Mouse (Mus musculus) intestine, embryonic 14.5 days (tissue): ENCODE results near the gene Fgfr2. TPM values are rescaled to one million over a fixed set of nuclear protein-coding genes. Genes with fewer than 3 reads are reported as not detected.
"Not testable (repeated sequence)": the region's sequence is repeated elsewhere in the genome, so short reads cannot be mapped to it uniquely, and the experiment has no call there.

Experiments
- ATAC-seq: fragments of 200-750 bp; cut with Nextera tagmentation; replicated peaks from 2 replicates; pipeline ENCODE4 v1.8.0; 2017; ENCODE audit warnings: low read depth, moderate number of reproducible peaks, moderate TSS enrichment, moderate library complexity; ENCODE audit not compliant: low FRiP score, low TSS enrichment
- DNase-seq: peaks from one replicate; pipeline ENCODE4 v3.0.0-alpha.2; 2018; ENCODE audit warnings: low spot score
- H3K27ac ChIP-seq: fragments of 300-500 bp; sonication (generic); 2 replicates; pipeline ENCODE4 v1.5.1; 2014; ENCODE audit warnings: low read depth, mild to moderate bottlenecking, control low read depth
- H3K27me3 ChIP-seq: fragments of 300-500 bp; sonication (generic); replicated peaks from 2 replicates; pipeline ENCODE4 v1.6.1; 2014; ENCODE audit warnings: low read length, control low read depth; ENCODE audit not compliant: control insufficient read depth, insufficient read depth
- H3K36me3 ChIP-seq: fragments of 300-500 bp; sonication (generic); 2 replicates; pipeline ENCODE4 v1.6.1; 2014; ENCODE audit warnings: low read length, control low read depth; ENCODE audit not compliant: control insufficient read depth, insufficient read depth
- H3K4me1 ChIP-seq: fragments of 300-500 bp; sonication (generic); replicated peaks from 2 replicates; pipeline ENCODE4 v1.6.1; 2014; ENCODE audit warnings: low read length, control low read depth, mixed read lengths; ENCODE audit not compliant: control insufficient read depth, insufficient read depth
- H3K4me2 ChIP-seq: fragments of 300-500 bp; sonication (generic); 2 replicates; pipeline ENCODE4 v1.6.1; 2014; ENCODE audit warnings: low read length
- H3K4me3 ChIP-seq: fragments of 300-500 bp; sonication (generic); 2 replicates; pipeline ENCODE4 v1.5.1; 2014; ENCODE audit warnings: low read depth, low read length, control low read depth, mixed read lengths
- H3K9ac ChIP-seq: fragments of 300-500 bp; sonication (generic); 2 replicates; pipeline ENCODE4 v1.6.1; 2014; ENCODE audit warnings: mild to moderate bottlenecking, low read length
- H3K9me3 ChIP-seq: fragments of 300-500 bp; sonication (generic); 2 replicates; pipeline ENCODE4 v1.6.1; 2016; ENCODE audit warnings: low read length, control low read depth; ENCODE audit not compliant: control insufficient read depth
- WGBS: fragments of 180-500 bp; shearing (Covaris S2); extraction: QIAGEN DNeasy Blood & Tissue Kit; methylation state at CpG from one replicate; pipeline ENCODE4 v1.1.7; 2014; 5-methylcytosine and 5-hydroxymethylcytosine counted together
- polyA plus RNA-seq: library from polyadenylated mRNA; unstranded; fragments of >200 nt; fragmentation: Nextera tagmentation; extraction: Ambion mirVana; gene quantifications from 2 replicates; pipeline ENCODE4 v1.2.1, GENCODE M21; 2014

Gene Fgfr2
- polyA plus RNA-seq, 1 experiment from 2014 or later: 105 TPM

GRCm38 (mm10) chr7:131133181-131133580, 1990.0 kb downstream of the Fgfr2 start:
- H3K4me2 ChIP-seq: no peak overlapping the region

GRCm38 (mm10) chr7:131130021-131130420, 1993.1 kb downstream of the Fgfr2 start:
- Histone ChIP-seq H3K4me2 (no peak overlapping the region), H3K36me3 (no peaks in the 10 kb centered on the region), H3K4me1 (no peaks in the 10 kb centered on the region), H3K9ac (no peak overlapping the region), H3K9me3 (no peaks in the 10 kb centered on the region), H3K27ac (no peak overlapping the region), H3K27me3 (no peaks in the 10 kb centered on the region), H3K4me3 (no peak overlapping the region)
- WGBS: 63% methylated on average over 12 of the region's 12 CpGs
- ATAC-seq: no peak
- DNase-seq: no peak

More at GRCm38 (mm10) chr7:131133181-131133580, 1990.0 kb downstream of the Fgfr2 start:
- Histone ChIP-seq H3K4me3 (no peak overlapping the region), H3K9me3 (no peaks in the 10 kb centered on the region), H3K9ac (no peak overlapping the region), H3K4me1 (no peaks in the 10 kb centered on the region), H3K27me3 (no peaks in the 10 kb centered on the region), H3K36me3 (no peaks in the 10 kb centered on the region), H3K27ac (no peak overlapping the region)
- ATAC-seq: no peak
- 77% methylated on average over 3 of the region's 3 CpGs for WGBS
- no peak for DNase-seq

DNA sequence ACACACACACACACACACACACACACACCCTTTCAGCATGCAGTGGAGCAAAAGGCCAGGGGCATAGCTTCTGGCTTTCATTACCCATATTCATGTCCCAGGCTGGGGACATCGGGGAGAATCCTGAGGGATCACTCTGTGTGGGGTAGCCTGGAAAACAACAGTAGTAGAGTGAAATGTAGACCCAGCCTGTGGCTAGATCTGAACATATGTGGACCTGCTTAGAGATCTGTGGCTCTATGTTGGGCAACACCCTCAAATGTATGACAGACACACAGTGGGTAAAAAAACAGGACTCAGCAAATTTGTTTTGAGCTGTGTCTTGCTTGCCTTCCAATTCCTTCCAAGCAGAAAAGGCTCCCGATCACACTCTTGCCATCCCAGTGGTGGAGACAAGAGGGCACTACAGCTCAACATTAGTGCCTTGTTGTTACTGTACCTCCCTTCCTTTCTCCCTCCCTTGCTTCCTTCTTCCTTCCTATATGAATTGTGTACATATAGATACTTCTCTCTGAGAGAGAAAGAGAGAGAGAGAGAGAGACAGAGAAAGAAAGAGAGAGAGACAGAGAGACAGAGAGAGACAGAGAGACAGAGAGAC, 2000.8 kb downstream of the Fgfr2 start:
- no peak overlapping the region for H3K9ac ChIP-seq
- H3K4me2 ChIP-seq: no peak overlapping the region
- no peaks in the 10 kb centered on the region for H3K9me3 ChIP-seq
- H3K27ac ChIP-seq: no peak overlapping the region
- ATAC-seq (no peak), DNase-seq (no peak)
- no peaks in the 10 kb centered on the region for H3K36me3 ChIP-seq
- no peaks in the 10 kb centered on the region for H3K4me1 ChIP-seq
- no peak overlapping the region for H3K4me3 ChIP-seq
- WGBS: 84% methylated on average over 2 of the region's 2 CpGs
- H3K27me3 ChIP-seq: no peaks in the 10 kb centered on the region

GRCm38 (mm10) chr7:131114434-131114833, 2008.7 kb downstream of the Fgfr2 start:
- WGBS: 64% methylated on average over 2 of the region's 2 CpGs
- H3K27ac ChIP-seq: no peak overlapping the region
- no peaks in the 10 kb centered on the region for H3K27me3 ChIP-seq
- DNase-seq (no peak), ATAC-seq (no peak)
- H3K4me3 ChIP-seq: no peak overlapping the region
- H3K9ac ChIP-seq: no peak overlapping the region
- no peaks in the 10 kb centered on the region for H3K4me1 ChIP-seq
- H3K9me3 ChIP-seq: no peaks in the 10 kb centered on the region
- no peaks in the 10 kb centered on the region for H3K36me3 ChIP-seq
- no peak overlapping the region for H3K4me2 ChIP-seq

DNA sequence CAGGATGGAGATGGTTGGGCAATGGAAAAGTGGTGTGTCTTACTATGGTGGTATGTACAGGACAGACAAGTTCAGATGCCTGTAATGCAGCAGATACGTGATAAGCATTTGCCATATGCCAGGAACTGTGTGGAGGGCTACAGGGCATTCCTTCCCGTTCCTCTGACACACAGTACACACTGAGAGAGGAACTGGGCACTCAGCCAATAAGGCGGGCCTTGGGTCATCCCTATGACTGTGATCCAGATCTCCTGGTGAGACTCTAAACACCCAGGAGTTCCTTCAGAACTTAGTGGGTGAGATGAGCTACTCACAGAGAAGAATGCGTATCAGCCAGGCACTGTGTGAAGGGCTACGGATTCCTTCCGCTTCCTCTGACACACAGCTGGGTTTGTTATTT, 2009.5 kb downstream of the Fgfr2 start:
- Histone ChIP-seq H3K27me3 (no peaks in the 10 kb centered on the region), H3K4me3 (no peak overlapping the region), H3K36me3 (no peaks in the 10 kb centered on the region), H3K9me3 (no peaks in the 10 kb centered on the region), H3K4me2 (no peak overlapping the region), H3K9ac (no peak overlapping the region), H3K27ac (no peak overlapping the region), H3K4me1 (no peaks in the 10 kb centered on the region)
- DNase-seq (peak; percentile 52), ATAC-seq (no peak)
- WGBS: 38% methylated on average over 6 of the region's 6 CpGs

DNA sequence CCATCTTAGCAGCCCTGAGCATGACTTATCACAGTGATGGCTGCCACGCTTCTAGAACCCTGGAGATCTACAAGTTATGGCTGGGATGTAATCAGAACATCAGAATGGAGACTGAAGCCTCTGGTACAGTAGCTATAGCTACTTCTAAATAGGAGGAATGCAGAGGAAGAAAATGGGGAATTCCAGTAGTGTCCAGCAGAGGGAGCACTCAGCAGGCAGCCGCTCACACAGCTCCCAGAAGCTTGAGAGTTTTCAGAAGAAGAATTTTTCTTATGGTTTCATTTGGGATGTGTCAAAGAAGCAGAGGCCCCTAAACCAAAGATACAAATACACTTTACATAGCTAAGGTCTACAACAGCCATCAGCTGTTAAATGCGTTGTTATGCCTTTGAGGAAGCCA, 2010.7 kb downstream of the Fgfr2 start:
- DNase-seq: peak; percentile 79
- ATAC-seq: no peak
- WGBS: 24% methylated on average over 3 of the region's 3 CpGs

GRCm38 (mm10) chr7:131082403-131082802, 2040.7 kb downstream of the Fgfr2 start:
- ATAC-seq, H3K27ac ChIP-seq, H3K9ac ChIP-seq, H3K4me1 ChIP-seq, H3K4me3 ChIP-seq, H3K27me3 ChIP-seq, H3K4me2 ChIP-seq, DNase-seq, H3K9me3 ChIP-seq, H3K36me3 ChIP-seq: not testable (repeated sequence)
- WGBS: 84% methylated on average over 9 of the region's 9 CpGs

More for the DNA sequence above, 2010.7 kb downstream of the Fgfr2 start:
- Histone ChIP-seq H3K4me1 (no peaks in the 10 kb centered on the region), H3K9me3 (no peaks in the 10 kb centered on the region), H3K4me2 (no peak overlapping the region), H3K9ac (no peak overlapping the region), H3K36me3 (no peaks in the 10 kb centered on the region), H3K4me3 (no peak overlapping the region), H3K27ac (no peak overlapping the region), H3K27me3 (no peaks in the 10 kb centered on the region)

- no peaks in the 10 kb centered on the region for H3K9me3 ChIP-seq
- no peak overlapping the region for H3K4me3 ChIP-seq
- no peak for ATAC-seq
- H3K36me3 ChIP-seq: no peaks in the 10 kb centered on the region
- H3K4me2 ChIP-seq: no peak overlapping the region
- H3K9ac ChIP-seq: no peak overlapping the region
- WGBS: 0% methylated on average over 1 of the region's 1 CpGs
- no peaks in the 10 kb centered on the region for H3K27me3 ChIP-seq
- no peaks in the 10 kb centered on the region for H3K4me1 ChIP-seq
- no peak overlapping the region for H3K27ac ChIP-seq
- DNase-seq: peak; percentile 63
Observed at GRCm38 (mm10) chr7:131075956-131076355, 2047.2 kb downstream of the Fgfr2 start.

DNA sequence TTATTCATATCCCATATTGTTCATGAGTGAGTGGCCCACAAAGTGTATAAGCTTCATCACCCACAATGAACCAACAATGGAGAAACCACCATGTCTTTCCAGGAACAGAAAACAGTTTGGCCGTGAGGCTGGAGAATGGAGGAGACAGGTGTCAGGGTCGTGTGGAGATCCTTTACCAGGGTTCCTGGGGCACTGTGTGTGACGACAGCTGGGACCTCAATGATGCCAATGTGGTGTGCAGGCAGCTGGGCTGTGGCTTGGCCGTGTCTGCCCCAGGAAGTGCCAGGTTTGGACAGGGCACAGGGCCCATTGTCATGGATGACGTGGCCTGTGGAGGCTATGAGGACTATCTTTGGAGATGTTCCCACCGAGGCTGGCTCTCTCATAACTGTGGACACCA, 2049.1 kb downstream of the Fgfr2 start:
- 85% methylated on average over 6 of the region's 6 CpGs for WGBS
- ATAC-seq, H3K9ac ChIP-seq, DNase-seq, H3K27me3 ChIP-seq, H3K9me3 ChIP-seq, H3K4me3 ChIP-seq, H3K4me2 ChIP-seq, H3K27ac ChIP-seq, H3K4me1 ChIP-seq, H3K36me3 ChIP-seq: not testable (repeated sequence)
